ENCODE assay signal across 11 mouse cellular contexts in genomic region chr15:83036089-83036488, GRCm38 (mm10). TPM values are rescaled to one million over a fixed set of nuclear protein-coding genes. Genes with fewer than 3 reads are reported as not detected.
DNase-seq lines count a peak whose midpoint lies in the region; ATAC-seq and TF ChIP-seq lines count a peak whose summit lies in the region.
"Had no signal": no experiment of that assay in that cellular context is flagged by ENCODE, and none has a peak within 500 bp of the region (broad histone marks: within the 10 kb centered on the region; RNA-seq: fewer than 3 reads in every experiment).

No protein-coding gene starts in this region.

- peaks cover 15% of the 10 kb centered on the region for H3K4me1 ChIP-seq in liver, postnatal 0 days (ENCODE audit: insufficient read depth)
- H3K4me1 ChIP-seq in spleen, adult 2 months (ENCODE audit: control insufficient read depth, insufficient read depth, insufficient read length) = peaks cover 29% of the 10 kb centered on the region; the same call in 1 of the 2 replicates
- no peaks in the 10 kb centered on the region for H3K4me1 ChIP-seq in stomach, postnatal 0 days (replicated peaks; ENCODE audit: control insufficient read depth, insufficient read depth)

- no peaks in the 10 kb centered on the region for H3K9me3 ChIP-seq in liver, postnatal 0 days (ENCODE audit: low read length)
- H3K9me3 ChIP-seq in stomach, postnatal 0 days (ENCODE audit: control insufficient read depth, low read length) = no peaks in the 10 kb centered on the region

- no peak for TF ChIP-seq POLR2A in spleen, adult 2 months (IDR thresholded peaks at IDR 0.05; ENCODE audit: low read depth, low read length)

- no peak for TF ChIP-seq EP300 in liver, postnatal 0 days (IDR thresholded peaks at IDR 0.05; ENCODE audit: low read depth)
- no peak for TF ChIP-seq EP300 in stomach, postnatal 0 days (optimal IDR thresholded peaks at IDR 0.05)

- WGBS in liver, postnatal 0 days (ENCODE audit: insufficient replicate concordance) = 28% methylated on average over 7 of the region's 7 CpGs
- WGBS in spleen, adult 2 months = 8% methylated on average over 7 of the region's 7 CpGs
- 60% methylated on average over 7 of the region's 7 CpGs for WGBS in stomach, postnatal 0 days

- H3K27me3 ChIP-seq in liver, postnatal 0 days (ENCODE audit: insufficient read depth, low read length) = 0 out of 2 replicates have a peak, but pooled peaks cover 5% of the 10 kb centered on the region
- no peaks in the 10 kb centered on the region for H3K27me3 ChIP-seq in spleen, adult 2 months (ENCODE audit: control insufficient read depth, insufficient read depth, low read length)
- H3K27me3 ChIP-seq in stomach, postnatal 0 days (ENCODE audit: control insufficient read depth, insufficient read depth, low read length) = no peaks in the 10 kb centered on the region

- intact Hi-C loops in gastrocnemius, adult 2 months (cut with DNase I) = loop anchor here (2.0 kb wide), 2 partner anchors 137 to 231 kb away; no protein-coding TSS in a partner anchor

- H3K27ac ChIP-seq in gastrocnemius, adult 2 months = no peak overlapping the region
- H3K27ac ChIP-seq in liver, postnatal 0 days (ENCODE audit: low read depth) = peak overlapping the region; percentile 48
- peak overlapping the region; percentile 53 for H3K27ac ChIP-seq in spleen, adult 2 months (ENCODE audit: insufficient read depth, low read length)
- no peak overlapping the region for H3K27ac ChIP-seq in stomach, postnatal 0 days (replicated peaks)

- peak; percentile 30; the same call in 1 of the 2 replicates for ATAC-seq in liver, postnatal 0 days
- no peak for ATAC-seq in erythroid progenitor cell, adult 5-6 weeks (replicated peaks; ENCODE audit: low FRiP score, poor library complexity, severe bottlenecking)
- no peak for ATAC-seq in stomach, postnatal 0 days (ENCODE audit: low FRiP score, low TSS enrichment)
- ATAC-seq in erythroblast, adult 5-6 weeks (replicated peaks; ENCODE audit: low FRiP score, poor library complexity, severe bottlenecking) = no peak

- peak overlapping the region; percentile 26; the same call in 1 of the 2 replicates for H3K4me2 ChIP-seq in liver, postnatal 0 days (ENCODE audit: low read depth, low read length)
- no peak overlapping the region for H3K4me2 ChIP-seq in stomach, postnatal 0 days (replicated peaks; ENCODE audit: low read depth)
- H3K4me2 ChIP-seq: midbrain, embryonic 11.5 days had no signal

- no peak for TF ChIP-seq CTCF in gastrocnemius, adult 2 months (IDR thresholded peaks at IDR 0.05)
- no peak for TF ChIP-seq CTCF in liver, postnatal 0 days (IDR thresholded peaks at IDR 0.05; ENCODE audit: low read depth)
- no peak for TF ChIP-seq CTCF in spleen, adult 2 months (IDR thresholded peaks at IDR 0.05; ENCODE audit: extremely low read depth, insufficient read depth, insufficient read length, insufficient replicate concordance)
- TF ChIP-seq CTCF in stomach, postnatal 0 days (IDR thresholded peaks at IDR 0.05; ENCODE audit: low read depth) = no peak

- peak; percentile 44 for DNase-seq in gastrocnemius, adult 2 months
- no peak for DNase-seq in gastrocnemius, adult 8-10 months (ENCODE audit: low spot score in 2 of 2)
- DNase-seq in A20 (ENCODE audit: low read depth, low spot score) = peak; percentile 79
- peak; percentile 51 for DNase-seq in liver, postnatal 0 days
- peak; percentile 54 to 83 for DNase-seq in spleen, adult 2 months (ENCODE audit: low read depth in 1 of 2, low spot score in 2 of 2)
- no peak for DNase-seq in stomach, postnatal 0 days (ENCODE audit: low spot score)
- DNase-seq: cerebellum, adult 9-11 months; kidney, adult 18-20 months had no signal

- H3K36me3 ChIP-seq in liver, postnatal 0 days (replicated peaks; ENCODE audit: insufficient read depth, low read length) = no peaks in the 10 kb centered on the region
- no peaks in the 10 kb centered on the region for H3K36me3 ChIP-seq in spleen, adult 2 months (ENCODE audit: control insufficient read depth, insufficient read depth, low read length)
- H3K36me3 ChIP-seq in stomach, postnatal 0 days (ENCODE audit: control insufficient read depth, insufficient read depth, low read length) = no peaks in the 10 kb centered on the region

- H3K9ac ChIP-seq in liver, postnatal 0 days (replicated peaks) = no peak overlapping the region
- no peak overlapping the region for H3K9ac ChIP-seq in stomach, postnatal 0 days (ENCODE audit: low read length)

- no peak overlapping the region for H3K4me3 ChIP-seq in gastrocnemius, adult 2 months
- no peak overlapping the region for H3K4me3 ChIP-seq in liver, postnatal 0 days (ENCODE audit: low read depth, low read length)
- no peak overlapping the region for H3K4me3 ChIP-seq in spleen, adult 2 months (ENCODE audit: extremely low read depth, insufficient read depth, insufficient read length)
- H3K4me3 ChIP-seq in stomach, postnatal 0 days (ENCODE audit: low read depth, low read length) = no peak overlapping the region

RNA-seq across cellular contexts. Expression of gene Nfam1, which starts 3.0 kb away (rescaled TPM):
- under 1 TPM; 0.41 to 0.98 TPM for total RNA-seq in gastrocnemius, adult 2 months (2021)
- total RNA-seq in gastrocnemius, adult 8-10 months (2022) = under 1 TPM; 0.12 to 0.43 (median 0.28) TPM
- polyA plus RNA-seq in liver, postnatal 0 days (2015; fragmentation: Nextera tagmentation; extraction: Ambion mirVana) = 9.4 and 10.4 TPM in 2 replicates
- polyA plus RNA-seq in spleen, adult 2 months (2012; rRNA removed) = 30.7 and 31.0 TPM in 2 replicates
- 14.4 and 17.2 TPM in 2 replicates for total RNA-seq in erythroid progenitor cell, adult 5-6 weeks (2015; ENCODE audit: low replicate concordance)
- total RNA-seq in erythroid progenitor cell, adult 5-6 weeks (2017; ENCODE audit: low replicate concordance) = 11.9 and 16.9 TPM in 2 replicates
- 1.3 and 1.4 TPM in 2 replicates for polyA plus RNA-seq in stomach, postnatal 0 days (2015; fragmentation: Nextera tagmentation; extraction: Ambion mirVana)
- 26.3 and 27.6 TPM in 2 replicates for total RNA-seq in erythroblast, adult 5-6 weeks (2015; ENCODE audit: low replicate concordance)
- total RNA-seq in erythroblast, adult 5-6 weeks (2017; ENCODE audit: low replicate concordance) = 18.4 and 30.1 TPM in 2 replicates

RNA-seq across cellular contexts. Expression of gene Tcf20, which starts 48.4 kb away (rescaled TPM):
- 10 to 100 TPM; 28.9 to 33.6 TPM for total RNA-seq in gastrocnemius, adult 2 months (2021)
- total RNA-seq in gastrocnemius, adult 8-10 months (2022) = 10 to 100 TPM; 28.0 to 36.3 (median 32.1) TPM
- 1.6 and 1.8 TPM in 2 replicates for polyA plus RNA-seq in liver, postnatal 0 days (2015; fragmentation: Nextera tagmentation; extraction: Ambion mirVana)
- polyA plus RNA-seq in spleen, adult 2 months (2012; rRNA removed) = 21.4 and 27.0 TPM in 2 replicates
- total RNA-seq in erythroid progenitor cell, adult 5-6 weeks (2015; ENCODE audit: low replicate concordance) = 35.0 and 36.0 TPM in 2 replicates
- total RNA-seq in erythroid progenitor cell, adult 5-6 weeks (2017; ENCODE audit: low replicate concordance) = 51.7 and 55.5 TPM in 2 replicates
- 3.6 and 3.7 TPM in 2 replicates for polyA plus RNA-seq in stomach, postnatal 0 days (2015; fragmentation: Nextera tagmentation; extraction: Ambion mirVana)
- 20.5 and 22.1 TPM in 2 replicates for total RNA-seq in erythroblast, adult 5-6 weeks (2015; ENCODE audit: low replicate concordance)
- total RNA-seq in erythroblast, adult 5-6 weeks (2017; ENCODE audit: low replicate concordance) = 37.1 and 43.8 TPM in 2 replicates

RNA-seq across cellular contexts. Expression of gene Serhl, which starts 53.2 kb away (rescaled TPM):
- 10 to 100 TPM; 22.8 to 29.1 TPM for total RNA-seq in gastrocnemius, adult 2 months (2021)
- total RNA-seq in gastrocnemius, adult 8-10 months (2022) = 10 to 100 TPM; 19.2 to 30.2 (median 25.4) TPM
- 24.2 and 24.3 TPM in 2 replicates for polyA plus RNA-seq in liver, postnatal 0 days (2015; fragmentation: Nextera tagmentation; extraction: Ambion mirVana)
- polyA plus RNA-seq in spleen, adult 2 months (2012; rRNA removed) = 31.4 and 37.1 TPM in 2 replicates
- total RNA-seq in erythroid progenitor cell, adult 5-6 weeks (2015; ENCODE audit: low replicate concordance) = 21.8 and 33.2 TPM in 2 replicates
- total RNA-seq in erythroid progenitor cell, adult 5-6 weeks (2017; ENCODE audit: low replicate concordance) = 3.0 and 5.9 TPM in 2 replicates
- 51.5 and 61.6 TPM in 2 replicates for polyA plus RNA-seq in stomach, postnatal 0 days (2015; fragmentation: Nextera tagmentation; extraction: Ambion mirVana)
- 14.2 and 18.3 TPM in 2 replicates for total RNA-seq in erythroblast, adult 5-6 weeks (2015; ENCODE audit: low replicate concordance)
- 7.0 and 19.4 TPM in 2 replicates for total RNA-seq in erythroblast, adult 5-6 weeks (2017; ENCODE audit: low replicate concordance)

Comparison
In these comparisons a context has a peak if more than half of its experiments do, and no peak if none do; other contexts are left out.
1. DNase-seq: peak in gastrocnemius, adult 2 months (single experiment), A20 (single experiment), liver, postnatal 0 days (single experiment) and spleen, adult 2 months (2 of 2); none in gastrocnemius, adult 8-10 months (0 of 2) and stomach, postnatal 0 days (single experiment).
2. H3K27ac ChIP-seq: peak in liver, postnatal 0 days (single experiment) and spleen, adult 2 months (single experiment); none in gastrocnemius, adult 2 months (single experiment) and stomach, postnatal 0 days (single experiment).
3. RNA of gene Nfam1, which starts 3.0 kb away (total RNA-seq): 18.4 to 30.1 TPM in erythroblast, adult 5-6 weeks and 11.9 to 17.2 TPM in erythroid progenitor cell, adult 5-6 weeks; 0.41 to 0.98 TPM in gastrocnemius, adult 2 months and 0.12 to 0.43 TPM in gastrocnemius, adult 8-10 months; every median in the first group is over 4 times any median in the second.